Mouse (Mus musculus) limb, embryonic 14.5 days (tissue): ENCODE results near the gene Sirt4. TPM values are rescaled to one million over a fixed set of nuclear protein-coding genes. Genes with fewer than 3 reads are reported as not detected.
"Not testable (repeated sequence)": the region's sequence is repeated elsewhere in the genome, so short reads cannot be mapped to it uniquely, and the experiment has no call there.

Source experiments
- ATAC-seq: fragments of 200-750 bp; cut with Nextera tagmentation; 2 replicates; pipeline ENCODE4 v1.8.0; 2017; ENCODE audit warnings: low read depth, moderate number of reproducible peaks, moderate TSS enrichment; ENCODE audit not compliant: low FRiP score
- DNase-seq: peaks from one replicate; pipeline ENCODE4 v3.0.0-alpha.2; 2015; ENCODE audit warnings: low spot score
- H3K27ac ChIP-seq: fragments of 300-500 bp; sonication (generic); replicated peaks from 2 replicates; pipeline ENCODE4 v1.5.1; 2014; ENCODE audit warnings: low read depth, mild to moderate bottlenecking, low read length, moderate library complexity, mixed read lengths
- H3K27me3 ChIP-seq: fragments of 300-500 bp; sonication (generic); 2 replicates; pipeline ENCODE4 v1.6.1; 2014; ENCODE audit warnings: low read length, mixed read lengths; ENCODE audit not compliant: control insufficient read depth, insufficient read depth
- H3K36me3 ChIP-seq: fragments of 300-500 bp; sonication (generic); 2 replicates; pipeline ENCODE4 v1.6.1; 2014; ENCODE audit warnings: mild to moderate bottlenecking, low read length, moderate library complexity, mixed read lengths; ENCODE audit not compliant: control insufficient read depth, insufficient read depth
- H3K4me1 ChIP-seq: fragments of 300-500 bp; sonication (generic); 2 replicates; pipeline ENCODE4 v1.6.1; 2014; ENCODE audit warnings: antibody characterized with exemption, low read length, mixed read lengths; ENCODE audit not compliant: control insufficient read depth, insufficient read depth
- H3K4me2 ChIP-seq: fragments of 300-500 bp; sonication (generic); replicated peaks from 2 replicates; pipeline ENCODE4 v1.6.1; 2014; ENCODE audit warnings: low read depth, mild to moderate bottlenecking, low read length, moderate library complexity; ENCODE audit not compliant: severe bottlenecking
- H3K4me3 ChIP-seq: fragments of 300-500 bp; sonication (generic); replicated peaks from 2 replicates; pipeline ENCODE4 v1.5.1; 2014; ENCODE audit warnings: low read length
- H3K9ac ChIP-seq: fragments of 300-500 bp; sonication (generic); 2 replicates; pipeline ENCODE4 v1.6.1; 2014; ENCODE audit warnings: mild to moderate bottlenecking, low read depth, low read length, moderate library complexity; ENCODE audit not compliant: severe bottlenecking
- H3K9me3 ChIP-seq: fragments of 300-500 bp; sonication (generic); 2 replicates; pipeline ENCODE4 v1.6.1; 2016; ENCODE audit warnings: low read length; ENCODE audit not compliant: control insufficient read depth
- POLR2A ChIP-seq: fragments of 200-500 bp; IDR thresholded peaks from 2 replicates; pipeline ENCODE4 v1.8.0; 2012; ENCODE audit warnings: inconsistent platforms, mild to moderate bottlenecking, moderate library complexity, borderline replicate concordance; ENCODE audit not compliant: insufficient read depth, insufficient read length; ENCODE audit errors: extremely low read depth
- WGBS: fragments of 180-500 bp; shearing (Covaris S2); extraction: QIAGEN DNeasy Blood & Tissue Kit; methylation state at CpG from one replicate; pipeline ENCODE4 v1.1.7; 2014; 5-methylcytosine and 5-hydroxymethylcytosine counted together
- polyA plus RNA-seq, 2 experiments: library from polyadenylated mRNA; depleted of rRNA in 1 of 2; stranded (reverse) in 1 of 2; unstranded in 1 of 2; fragments of >200 nt; fragmentation: Nextera tagmentation in 1 of 2; extraction: Ambion mirVana in 1 of 2; gene quantifications; 2 replicates each; pipeline versions ENCODE4 v1.2.1 to v1.2.3; 2012 to 2014

Sirt4 gene
- polyA plus RNA-seq, 2 experiments: 20.4 to 69.2 TPM

GRCm38 (mm10) chr5:115520325-115520869, 35.9 kb upstream of the Sirt4 start:
- peaks cover 8% of the 10 kb centered on the region; the same call in 1 of the 2 replicates for H3K36me3 ChIP-seq
- no peak overlapping the region for H3K4me2 ChIP-seq
- no peak overlapping the region for H3K4me3 ChIP-seq
- no peaks in the 10 kb centered on the region for H3K9me3 ChIP-seq
- TF ChIP-seq POLR2A: no peak
- H3K27me3 ChIP-seq: no peaks in the 10 kb centered on the region
- 63% methylated on average over 17 of the region's 21 CpGs for WGBS
- H3K9ac ChIP-seq: no peak overlapping the region
- no peak for DNase-seq
- peaks cover 40% of the 10 kb centered on the region for H3K4me1 ChIP-seq
- no peak for ATAC-seq
- H3K27ac ChIP-seq: no peak overlapping the region

DNA sequence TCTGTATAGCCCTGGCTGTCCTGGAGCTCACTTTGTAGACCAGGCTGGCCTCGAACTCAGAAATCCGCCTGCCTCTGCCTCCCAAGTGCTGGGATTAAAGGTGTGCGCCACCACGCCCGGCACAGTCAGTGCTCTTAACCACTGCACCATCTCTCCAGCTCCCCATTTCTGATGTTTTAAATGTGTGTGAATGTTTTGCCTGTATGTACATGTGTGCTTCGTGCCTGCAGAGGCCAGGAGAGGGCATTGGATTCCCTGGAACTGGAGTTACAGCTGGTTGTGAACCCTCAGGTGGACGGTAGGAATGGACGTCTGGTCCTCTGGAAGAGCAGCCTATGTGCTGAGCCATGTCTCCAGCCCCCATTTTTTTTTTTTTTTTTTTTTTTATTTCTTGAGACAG, 33.7 kb upstream of the Sirt4 start:
- not testable (repeated sequence) for H3K9ac ChIP-seq, H3K27ac ChIP-seq, DNase-seq, ATAC-seq, H3K27me3 ChIP-seq, H3K36me3 ChIP-seq, H3K4me3 ChIP-seq, H3K9me3 ChIP-seq, H3K4me2 ChIP-seq
- 85% methylated on average over 7 of the region's 8 CpGs for WGBS
- peaks cover 40% of the 10 kb centered on the region for H3K4me1 ChIP-seq

DNA sequence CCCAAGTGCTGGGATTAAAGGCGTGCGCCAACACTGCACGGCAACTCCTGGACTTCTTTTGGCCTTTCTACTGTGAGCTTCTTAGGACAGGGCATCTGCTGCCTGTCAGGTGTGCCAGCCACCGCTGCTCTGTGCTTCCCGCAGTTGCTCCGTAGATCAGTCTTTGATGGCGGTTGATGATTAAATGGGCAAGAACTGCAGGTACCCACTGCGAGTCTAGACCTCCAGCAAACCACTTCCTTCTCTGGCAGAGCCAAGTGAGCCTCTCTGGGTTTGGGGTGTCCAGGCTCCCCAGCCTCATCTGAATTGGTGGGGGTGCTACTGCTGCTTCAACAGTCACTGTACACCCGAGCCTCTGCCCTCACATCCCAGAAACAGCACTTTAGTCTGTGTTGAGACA, 33.0 kb upstream of the Sirt4 start:
- no peak overlapping the region for H3K4me3 ChIP-seq
- no peaks in the 10 kb centered on the region for H3K27me3 ChIP-seq
- no peak overlapping the region for H3K9ac ChIP-seq
- H3K36me3 ChIP-seq: peaks cover 15% of the 10 kb centered on the region
- H3K4me1 ChIP-seq: peaks cover 34% of the 10 kb centered on the region
- ATAC-seq (no peak), DNase-seq (no peak)
- H3K27ac ChIP-seq: no peak overlapping the region
- no peak overlapping the region for H3K4me2 ChIP-seq
- H3K9me3 ChIP-seq: no peaks in the 10 kb centered on the region
- TF ChIP-seq POLR2A: no peak
- 89% methylated on average over 9 of the region's 9 CpGs for WGBS

DNA sequence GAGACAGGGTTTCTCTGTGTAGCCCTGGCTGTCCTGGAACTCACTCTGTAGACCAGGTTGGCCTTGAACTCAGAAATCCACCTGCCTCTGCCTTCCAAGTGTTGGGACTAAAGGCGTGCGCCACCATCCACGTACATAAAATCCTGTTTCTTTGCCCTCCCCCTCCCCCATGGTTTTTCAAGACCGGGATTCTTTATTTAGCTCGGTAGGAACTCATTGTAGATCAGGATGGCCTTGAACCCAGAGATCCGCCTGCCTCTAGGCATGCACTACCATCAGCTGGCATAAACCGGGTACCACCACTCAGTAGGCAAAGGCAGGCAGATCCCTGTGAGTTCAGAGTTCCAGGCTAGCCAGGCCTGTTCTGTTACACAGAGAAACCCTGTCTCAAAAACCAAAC, 32.4 kb upstream of the Sirt4 start:
- H3K4me1 ChIP-seq: peaks cover 30% of the 10 kb centered on the region

DNA sequence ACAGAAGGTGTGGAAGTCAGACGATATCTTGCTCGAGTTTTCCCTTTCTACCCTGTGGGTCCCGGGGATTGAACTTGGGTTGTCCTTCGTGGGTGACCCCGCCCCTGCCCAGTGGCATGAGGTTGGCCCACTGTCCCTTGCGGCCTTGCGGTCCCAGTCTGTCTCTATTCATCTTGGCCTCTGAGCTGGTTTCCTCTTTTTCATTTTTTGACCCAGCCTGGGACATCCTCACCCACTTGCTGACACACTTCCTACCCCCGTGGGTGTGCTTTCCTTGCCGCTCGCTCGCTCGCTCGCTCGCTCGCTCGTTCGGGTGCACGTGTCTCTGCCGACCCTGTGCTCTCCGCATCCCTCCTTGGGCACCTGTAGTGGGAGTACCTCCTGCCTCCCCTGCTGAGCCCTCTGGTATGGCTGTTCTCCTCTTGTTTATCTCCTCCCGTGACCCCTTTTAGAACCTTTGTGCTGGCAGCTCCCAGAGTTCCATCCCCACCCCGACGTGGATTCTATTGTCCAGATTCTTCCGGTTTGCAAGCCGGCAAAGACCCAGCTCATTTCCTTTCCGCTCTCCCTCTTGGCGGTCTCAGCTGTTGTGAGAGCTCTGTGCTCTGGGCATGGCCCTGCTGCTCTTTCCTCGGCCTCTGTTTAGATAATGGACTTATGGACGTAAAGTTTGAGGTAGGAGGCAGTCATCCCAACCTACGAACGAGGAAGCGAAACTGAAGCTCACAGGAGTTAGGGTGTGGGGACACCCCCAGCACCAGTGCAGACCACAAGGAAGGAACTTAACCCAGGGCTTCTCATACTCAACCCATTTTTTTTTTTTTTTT, 31.8 kb upstream of the Sirt4 start:
- ATAC-seq (no peak), DNase-seq (no peak)
- no peak overlapping the region for H3K9ac ChIP-seq
- no peak overlapping the region for H3K4me3 ChIP-seq
- TF ChIP-seq POLR2A: no peak
- no peaks in the 10 kb centered on the region for H3K27me3 ChIP-seq
- peak overlapping the region; percentile 26; the same call in 1 of the 2 replicates for H3K27ac ChIP-seq
- H3K9me3 ChIP-seq: no peaks in the 10 kb centered on the region
- H3K36me3 ChIP-seq: peaks cover 19% of the 10 kb centered on the region
- WGBS: 85% methylated on average over 32 of the region's 32 CpGs
- H3K4me2 ChIP-seq: no peak overlapping the region
- H3K4me1 ChIP-seq: peaks cover 24% of the 10 kb centered on the region

More for the DNA sequence above, 32.4 kb upstream of the Sirt4 start:
- H3K4me2 ChIP-seq: no peak overlapping the region
- no peak overlapping the region for H3K4me3 ChIP-seq
- no peak overlapping the region for H3K9ac ChIP-seq
- DNase-seq (no peak), ATAC-seq (no peak)
- no peak overlapping the region for H3K27ac ChIP-seq
- TF ChIP-seq POLR2A: no peak
- H3K9me3 ChIP-seq: no peaks in the 10 kb centered on the region
- no peaks in the 10 kb centered on the region for H3K27me3 ChIP-seq
- 88% methylated on average over 7 of the region's 7 CpGs for WGBS
- peaks cover 16% of the 10 kb centered on the region for H3K36me3 ChIP-seq
